Mouse (Mus musculus): ENCODE measurements around the gene Nos2.

DNA sequence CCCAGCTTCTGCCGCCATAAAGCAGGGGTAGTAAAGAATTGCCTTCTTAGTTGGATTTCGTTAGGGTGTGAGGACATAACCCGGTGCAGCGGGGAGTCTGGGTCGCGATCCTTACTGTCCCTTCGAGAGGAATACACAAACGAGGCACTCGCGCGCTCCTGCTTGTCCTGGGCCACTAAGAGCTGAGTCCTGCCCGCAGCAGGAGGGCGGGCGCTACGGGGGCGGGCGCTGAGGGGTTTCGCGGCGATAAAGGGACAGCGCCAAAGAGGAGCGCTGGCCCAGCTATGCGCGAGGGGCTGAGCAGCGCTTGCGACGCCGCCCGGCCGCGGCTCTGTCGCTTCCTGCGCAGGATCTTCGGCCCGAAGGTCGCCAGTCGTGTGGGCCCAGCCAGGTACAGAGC is 4.3 kb downstream of the Nos2 start:
- TF ChIP-seq CEBPB (IDR thresholded peaks at IDR 0.05; ENCODE audit: insufficient read depth, poor library complexity, severe bottlenecking) (no peak), E2F4 (IDR thresholded peaks at IDR 0.05; ENCODE audit: insufficient read depth) (no peak), POLR2A (IDR thresholded peaks at IDR 0.05; ENCODE audit: insufficient read length, low read depth) (no peak), MYOD1 (IDR thresholded peaks at IDR 0.05; ENCODE audit: control insufficient read depth in 1 of 3, insufficient read length in 2 of 3, low read depth in 2 of 3) (no peak), TCF12 (IDR thresholded peaks at IDR 0.05; ENCODE audit: insufficient read depth, poor library complexity, severe bottlenecking) (no peak)
